Mouse (Mus musculus) neural tube, embryonic 11.5 days (tissue): ENCODE data around the gene Micu1. TPM values are rescaled to one million over a fixed set of nuclear protein-coding genes. Genes with fewer than 3 reads are reported as not detected.

Source experiments
- ATAC-seq: fragments of 200-750 bp; cut with Nextera tagmentation; 2 replicates; pipeline ENCODE4 v1.8.0; 2017; ENCODE audit warnings: moderate number of reproducible peaks, mild to moderate bottlenecking, moderate TSS enrichment, moderate library complexity; ENCODE audit not compliant: insufficient read depth, low FRiP score, low TSS enrichment
- DNase-seq: peaks from one replicate; pipeline ENCODE4 v3.0.0-alpha.2; 2015; ENCODE audit warnings: low spot score
- H3K27ac ChIP-seq: fragments of 300-500 bp; sonication (generic); 2 replicates; pipeline ENCODE4 v1.5.1; 2014; ENCODE audit warnings: low read depth, mild to moderate bottlenecking, low read length
- H3K27me3 ChIP-seq: fragments of 300-500 bp; sonication (generic); 2 replicates; pipeline ENCODE4 v1.6.1; 2014; ENCODE audit warnings: mild to moderate bottlenecking, low read length, mixed read lengths; ENCODE audit not compliant: control insufficient read depth, insufficient read depth
- H3K36me3 ChIP-seq: fragments of 300-500 bp; sonication (generic); 2 replicates; pipeline ENCODE4 v1.6.1; 2014; ENCODE audit warnings: mild to moderate bottlenecking, low read length, moderate library complexity, mixed read lengths; ENCODE audit not compliant: control insufficient read depth, insufficient read depth
- H3K4me1 ChIP-seq: fragments of 300-500 bp; sonication (generic); 2 replicates; pipeline ENCODE4 v1.6.1; 2014; ENCODE audit warnings: low read length, mixed read lengths; ENCODE audit not compliant: control insufficient read depth, insufficient read depth
- H3K4me2 ChIP-seq: fragments of 300-500 bp; sonication (generic); 2 replicates; pipeline ENCODE4 v1.6.1; 2014; ENCODE audit warnings: low read depth, mild to moderate bottlenecking, moderate library complexity
- H3K4me3 ChIP-seq: fragments of 300-500 bp; sonication (generic); 2 replicates; pipeline ENCODE4 v1.5.1; 2014; ENCODE audit warnings: low read depth, low read length
- H3K9ac ChIP-seq: fragments of 300-500 bp; sonication (generic); 2 replicates; pipeline ENCODE4 v1.6.1; 2014; ENCODE audit warnings: mild to moderate bottlenecking, low read length
- H3K9me3 ChIP-seq: fragments of 300-500 bp; sonication (generic); 2 replicates; pipeline ENCODE4 v1.6.1; 2016; ENCODE audit warnings: low read length; ENCODE audit not compliant: control insufficient read depth
- WGBS: fragments of 180-500 bp; shearing (Covaris S2); extraction: QIAGEN DNeasy Blood & Tissue Kit; methylation state at CpG from one replicate; pipeline ENCODE4 v1.1.7; 2014; 5-methylcytosine and 5-hydroxymethylcytosine counted together
- polyA plus RNA-seq: library from polyadenylated mRNA; unstranded; fragments of >200 nt; fragmentation: Nextera tagmentation; extraction: Ambion mirVana; gene quantifications from 2 replicates; pipeline ENCODE4 v1.2.1, GENCODE M21; 2014

Micu1 gene
- polyA plus RNA-seq, 1 experiment from 2014 or later, result 68.0 TPM

DNA sequence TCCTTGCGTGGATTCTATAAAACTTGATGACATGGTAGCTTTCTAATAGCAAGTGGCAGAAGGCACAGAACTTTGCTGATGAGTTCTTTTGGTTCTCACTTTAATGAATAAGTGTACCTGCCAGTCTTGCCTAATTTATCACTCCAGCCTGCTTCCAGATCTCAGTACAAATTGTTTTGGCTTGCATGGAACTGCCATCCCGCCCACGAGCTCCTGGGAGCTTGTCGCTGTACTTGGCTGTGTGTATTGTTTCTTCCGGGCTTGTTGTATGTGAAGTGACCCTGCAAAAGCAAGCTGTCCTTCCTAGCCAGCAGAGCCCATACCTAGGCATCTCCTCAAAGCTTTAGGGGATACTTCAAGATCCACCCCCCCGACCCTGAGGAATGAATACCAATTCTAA, 114.3 kb downstream of the Micu1 start:
- ATAC-seq, result no peak
- Histone ChIP-seq H3K36me3 (no peaks in the 10 kb centered on the region), H3K27ac (no peak overlapping the region), H3K9ac (no peak overlapping the region), H3K4me2 (no peak overlapping the region), H3K4me1 (no peaks in the 10 kb centered on the region; the same call in 1 of the 2 replicates), H3K27me3 (no peaks in the 10 kb centered on the region), H3K4me3 (no peak overlapping the region), H3K9me3 (no peaks in the 10 kb centered on the region)
- no peak for DNase-seq
- WGBS, result 81% methylated on average over 6 of the region's 6 CpGs

DNA sequence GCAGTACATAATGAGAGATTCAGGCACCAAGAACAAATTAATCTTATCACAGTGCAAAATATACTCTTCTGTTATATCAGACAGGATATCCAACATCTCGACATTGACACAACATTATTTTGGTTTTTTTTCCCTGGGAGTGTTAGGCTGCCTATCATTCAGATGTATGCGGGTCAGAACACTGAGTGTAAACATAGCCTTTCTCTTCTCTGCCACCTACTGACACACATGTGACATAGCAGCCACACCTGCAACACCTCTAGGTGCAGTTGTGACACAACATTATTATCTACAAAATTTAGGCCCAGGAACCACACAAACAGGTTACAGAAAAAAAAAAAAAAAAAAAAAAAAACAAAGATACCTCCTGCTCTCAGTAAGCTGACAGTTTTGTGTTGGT, 115.3 kb downstream of the Micu1 start:
- ATAC-seq, result no peak
- DNase-seq, result no peak
- H3K4me3 ChIP-seq, result no peak overlapping the region
- 57% methylated on average over 2 of the region's 2 CpGs for WGBS
- no peak overlapping the region for H3K27ac ChIP-seq
- H3K9me3 ChIP-seq, result no peaks in the 10 kb centered on the region
- no peak overlapping the region for H3K4me2 ChIP-seq
- H3K4me1 ChIP-seq, result no peaks in the 10 kb centered on the region; the same call in 1 of the 2 replicates
- H3K9ac ChIP-seq, result no peak overlapping the region
- H3K27me3 ChIP-seq, result no peaks in the 10 kb centered on the region
- H3K36me3 ChIP-seq, result no peaks in the 10 kb centered on the region

DNA sequence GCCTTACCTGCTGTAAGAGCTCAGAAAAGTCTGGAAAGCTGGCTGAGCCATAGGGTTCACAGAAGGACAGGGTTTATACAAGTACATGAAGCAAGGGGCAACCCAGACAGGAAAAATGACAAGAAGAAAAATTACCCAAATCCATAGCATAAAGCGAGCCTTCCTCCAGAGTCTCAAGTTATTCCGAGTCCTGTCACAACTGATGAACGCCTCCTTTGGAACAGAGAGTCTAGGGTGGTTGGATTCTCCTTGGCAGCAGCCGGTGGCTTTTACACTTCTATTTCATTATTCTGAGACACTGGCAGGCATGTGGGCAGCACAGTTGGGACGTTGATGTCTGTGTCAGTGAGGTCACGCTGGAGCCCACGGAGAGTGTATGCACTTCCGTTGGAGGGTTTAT, 115.7 kb downstream of the Micu1 start:
- Histone ChIP-seq H3K9ac (no peak overlapping the region), H3K4me3 (no peak overlapping the region), H3K4me1 (no peaks in the 10 kb centered on the region; the same call in 1 of the 2 replicates), H3K4me2 (no peak overlapping the region), H3K9me3 (no peaks in the 10 kb centered on the region), H3K27me3 (no peaks in the 10 kb centered on the region), H3K27ac (no peak overlapping the region), H3K36me3 (no peaks in the 10 kb centered on the region)
- DNase-seq (no peak), ATAC-seq (no peak)
- 83% methylated on average over 8 of the region's 8 CpGs for WGBS

DNA sequence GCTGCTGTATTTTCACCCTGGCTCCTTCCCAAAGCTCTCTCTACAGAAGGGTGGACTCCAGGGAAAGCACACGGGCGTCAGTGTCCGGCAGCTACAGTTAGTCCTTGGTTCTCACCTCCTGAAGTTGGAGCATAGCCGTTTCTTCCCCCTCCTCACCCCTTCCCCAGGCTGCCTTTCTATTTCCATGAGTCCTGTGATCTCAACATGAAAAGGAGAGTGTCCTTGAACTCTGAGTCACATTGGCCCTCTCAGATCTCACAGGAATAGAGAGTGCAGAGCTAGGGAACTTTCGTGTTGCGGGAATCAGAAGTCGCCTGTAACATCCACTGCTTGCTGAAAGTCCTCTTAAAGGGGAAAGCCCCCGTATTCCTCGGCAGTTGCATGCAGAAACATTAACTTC, 116.9 kb downstream of the Micu1 start:
- WGBS, result 84% methylated on average over 9 of the region's 9 CpGs
- Histone ChIP-seq H3K36me3 (no peaks in the 10 kb centered on the region), H3K9me3 (no peaks in the 10 kb centered on the region), H3K27ac (no peak overlapping the region), H3K4me3 (no peak overlapping the region), H3K4me1 (no peaks in the 10 kb centered on the region), H3K9ac (no peak overlapping the region), H3K4me2 (no peak overlapping the region), H3K27me3 (no peaks in the 10 kb centered on the region)
- DNase-seq, result no peak
- no peak for ATAC-seq

DNA sequence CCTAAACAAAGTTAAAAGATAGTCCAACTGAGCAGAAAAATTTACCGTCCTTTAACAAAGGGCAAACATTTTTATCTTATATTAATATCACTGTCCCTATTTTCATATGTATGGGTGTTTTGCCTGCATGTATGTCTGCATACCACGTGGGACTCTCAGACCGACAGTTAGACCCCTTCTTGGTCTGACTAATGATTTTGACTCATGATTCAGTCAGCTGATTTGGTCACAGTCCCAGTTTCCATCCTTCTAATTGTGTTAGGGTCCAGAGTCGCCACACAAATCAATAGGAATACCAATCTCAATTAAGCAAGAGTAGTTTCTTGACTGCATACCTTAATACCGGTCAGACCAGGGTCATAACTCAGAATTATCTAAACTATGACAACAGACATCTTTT, 118.6 kb downstream of the Micu1 start:
- 87% methylated on average over 5 of the region's 5 CpGs for WGBS
- DNase-seq (no peak), ATAC-seq (no peak)
- H3K4me2 ChIP-seq, result no peak overlapping the region
- no peak overlapping the region for H3K27ac ChIP-seq
- no peak overlapping the region for H3K9ac ChIP-seq
- no peaks in the 10 kb centered on the region for H3K36me3 ChIP-seq
- no peaks in the 10 kb centered on the region for H3K4me1 ChIP-seq
- H3K4me3 ChIP-seq, result no peak overlapping the region
- no peaks in the 10 kb centered on the region for H3K27me3 ChIP-seq
- no peaks in the 10 kb centered on the region for H3K9me3 ChIP-seq

DNA sequence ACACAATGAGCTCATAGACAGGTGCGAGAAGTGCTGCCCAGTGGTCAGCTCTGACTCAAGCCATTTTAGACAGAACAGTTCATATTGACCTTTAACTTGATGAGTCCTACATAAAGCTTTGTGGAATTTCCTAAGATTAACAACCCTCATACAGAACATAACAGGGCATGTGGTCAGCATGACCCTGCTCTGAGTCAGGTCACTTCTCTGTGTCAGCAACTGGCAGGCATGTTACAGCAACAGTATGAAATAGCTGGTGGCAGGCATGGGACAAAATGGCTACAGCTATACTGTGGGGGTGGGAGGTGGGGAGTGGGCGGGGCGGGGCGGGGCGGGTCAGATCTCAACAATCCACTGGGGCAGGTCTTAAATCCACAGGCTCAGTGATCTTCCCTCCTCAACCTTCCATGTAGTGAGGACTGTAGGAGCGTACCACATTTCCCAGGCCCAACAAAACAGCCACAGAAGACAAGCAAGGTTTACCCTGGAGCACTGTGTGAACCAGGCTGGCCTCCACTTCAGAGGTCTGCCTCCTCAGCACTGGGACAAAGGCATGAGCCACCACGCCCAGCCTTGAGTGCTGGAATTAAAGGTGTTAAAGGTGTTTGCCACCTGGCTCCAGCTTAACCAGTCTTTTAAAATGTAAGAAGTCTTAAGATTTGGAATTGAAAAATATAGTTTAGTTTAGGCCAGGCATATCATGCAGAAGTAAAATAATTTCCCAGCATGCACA, 119.2 kb downstream of the Micu1 start:
- Histone ChIP-seq H3K4me3 (no peak overlapping the region), H3K36me3 (no peaks in the 10 kb centered on the region), H3K4me1 (no peaks in the 10 kb centered on the region), H3K4me2 (no peak overlapping the region), H3K9me3 (no peaks in the 10 kb centered on the region), H3K9ac (no peak overlapping the region), H3K27me3 (no peaks in the 10 kb centered on the region), H3K27ac (no peak overlapping the region)
- no peak for ATAC-seq
- DNase-seq, result no peak
- 87% methylated on average over 7 of the region's 7 CpGs for WGBS

DNA sequence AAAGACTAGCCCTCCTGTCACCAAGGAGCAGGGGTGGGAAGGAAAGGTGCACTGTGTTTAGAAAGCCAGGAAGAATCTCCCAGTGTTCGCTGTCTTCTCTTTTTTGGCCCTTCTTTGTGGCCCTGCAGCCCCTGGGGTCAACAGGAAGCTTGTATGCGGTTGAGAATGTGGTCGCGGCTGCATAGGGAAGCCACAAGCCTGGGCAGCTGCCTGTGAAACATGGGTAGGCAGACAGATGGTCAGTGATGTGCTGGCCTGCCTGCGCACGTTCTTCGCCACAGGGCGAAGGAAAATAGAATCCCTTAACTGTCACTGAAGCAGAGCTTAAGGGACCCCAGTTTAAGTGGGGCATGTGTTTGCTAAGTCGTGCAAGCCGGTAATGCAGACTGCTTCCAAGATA, 120.6 kb downstream of the Micu1 start:
- Histone ChIP-seq H3K36me3 (no peaks in the 10 kb centered on the region), H3K4me2 (no peak overlapping the region), H3K27ac (no peak overlapping the region), H3K4me1 (no peaks in the 10 kb centered on the region), H3K9ac (no peak overlapping the region), H3K4me3 (no peak overlapping the region), H3K9me3 (no peaks in the 10 kb centered on the region), H3K27me3 (no peaks in the 10 kb centered on the region)
- WGBS, result 92% methylated on average over 10 of the region's 10 CpGs
- DNase-seq (no peak), ATAC-seq (no peak)

DNA sequence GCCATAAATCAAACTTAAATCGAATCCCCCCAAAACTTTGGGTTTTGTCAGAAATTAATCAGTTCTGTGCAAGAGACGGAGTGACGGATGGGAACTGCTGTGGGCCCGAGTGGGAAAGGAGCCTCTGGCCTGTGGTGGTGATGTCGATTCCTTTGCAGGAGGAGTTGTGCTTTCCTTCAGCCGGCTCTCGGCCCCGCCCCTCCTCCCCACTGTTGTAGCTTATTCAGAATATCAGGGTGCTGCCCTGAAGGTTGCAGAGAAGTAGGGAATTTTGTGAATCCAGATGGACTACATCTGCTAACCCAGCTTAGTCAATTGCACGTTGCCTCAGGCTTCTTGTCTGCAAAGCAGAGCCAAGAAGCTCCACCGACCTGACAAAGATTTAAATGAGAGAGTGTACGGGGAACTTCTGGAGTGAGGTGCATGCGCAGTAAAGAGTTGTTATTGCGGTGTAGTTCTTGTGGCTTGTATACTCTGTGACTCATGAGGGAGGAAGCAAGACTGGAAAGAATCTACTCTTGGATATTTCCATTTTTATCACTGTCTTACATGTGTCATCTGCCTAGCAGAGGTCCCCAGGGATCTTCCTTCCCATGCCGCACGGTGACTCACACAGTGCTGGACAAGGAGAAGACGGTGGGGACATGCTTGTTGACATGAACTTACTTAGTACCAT, 123.0 kb downstream of the Micu1 start:
- DNase-seq, result no peak
- Histone ChIP-seq H3K27me3 (no peaks in the 10 kb centered on the region), H3K4me3 (no peak overlapping the region), H3K27ac (no peak overlapping the region), H3K4me2 (no peak overlapping the region), H3K9me3 (no peaks in the 10 kb centered on the region), H3K36me3 (no peaks in the 10 kb centered on the region), H3K4me1 (no peaks in the 10 kb centered on the region), H3K9ac (no peak overlapping the region)
- no peak for ATAC-seq
- WGBS, result 82% methylated on average over 16 of the region's 16 CpGs

DNA sequence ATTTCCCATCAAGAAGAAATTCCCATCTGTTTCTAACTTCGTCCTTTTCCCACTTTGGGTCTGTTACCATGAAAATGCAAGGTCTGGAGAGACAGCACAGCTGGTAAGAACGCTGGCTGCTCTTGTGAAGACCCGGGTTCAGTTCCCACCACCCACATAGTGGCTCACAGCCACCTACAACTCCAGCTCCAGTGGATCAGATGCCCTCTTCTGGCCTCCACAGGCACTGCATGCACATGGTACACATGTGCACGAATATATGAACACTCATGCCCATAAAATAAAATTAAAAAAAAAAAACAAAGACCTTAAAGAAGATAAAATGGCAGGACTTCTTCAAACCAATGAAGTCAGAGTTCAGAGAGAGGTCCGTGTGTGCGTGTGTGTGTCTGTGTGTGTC, 127.6 kb downstream of the Micu1 start:
- Histone ChIP-seq H3K9me3 (no peaks in the 10 kb centered on the region), H3K4me2 (no peak overlapping the region), H3K4me1 (no peaks in the 10 kb centered on the region), H3K9ac (no peak overlapping the region), H3K4me3 (no peak overlapping the region), H3K27ac (no peak overlapping the region), H3K36me3 (no peaks in the 10 kb centered on the region), H3K27me3 (no peaks in the 10 kb centered on the region)
- DNase-seq (no peak), ATAC-seq (no peak)
- WGBS, result 92% methylated on average over 6 of the region's 6 CpGs
